Mouse (Mus musculus): ENCODE measurements around the gene Gldn.

Gldn gene

GRCm38 (mm10) chr9:54286331-54286987 lies at the start of gene Gldn:
Gldn (plus strand) TSS chr9:54286486.
- DNase-seq (ENCODE audit: low spot score in 2 of 2): no peak

GRCm38 (mm10) chr9:54244869-54245665 lies 41.2 kb upstream of the Gldn start:
- DNase-seq (ENCODE audit: low spot score in 2 of 2): no peak

- DNase-seq (ENCODE audit: low spot score in 2 of 2): no peak
Observed at GRCm38 (mm10) chr9:54264754-54265153, 21.5 kb upstream of the Gldn start.

GRCm38 (mm10) chr9:54268010-54268409 lies 18.3 kb upstream of the Gldn start, which contains the start of gene Cyp19a1:
Cyp19a1 (minus strand) TSS chr9:54268110.
- DNase-seq (ENCODE audit: low spot score in 2 of 2): no peak

GRCm38 (mm10) chr9:54269987-54270386 lies 16.3 kb upstream of the Gldn start:
- no peak for DNase-seq (ENCODE audit: low spot score in 2 of 2)

- DNase-seq (ENCODE audit: low spot score in 2 of 2): no peak
Observed at GRCm38 (mm10) chr9:54270889-54271288, 15.4 kb upstream of the Gldn start.

- DNase-seq (ENCODE audit: low spot score in 2 of 2): no peak
Observed at GRCm38 (mm10) chr9:54275283-54275682, 11.0 kb upstream of the Gldn start.

GRCm38 (mm10) chr9:54279046-54279589 lies 7.2 kb upstream of the Gldn start:
- DNase-seq (ENCODE audit: low spot score in 2 of 2): no peak

- DNase-seq (ENCODE audit: low spot score in 2 of 2): no peak
Observed at GRCm38 (mm10) chr9:54287804-54288203, 1.5 kb downstream of the Gldn start.

- no peak for DNase-seq (ENCODE audit: low spot score in 2 of 2)
Observed at GRCm38 (mm10) chr9:54299389-54299788, 13.1 kb downstream of the Gldn start.

- no peak for DNase-seq (ENCODE audit: low spot score in 2 of 2)
Observed at GRCm38 (mm10) chr9:54299792-54300191, 13.5 kb downstream of the Gldn start.

- no peak for DNase-seq (ENCODE audit: low spot score in 2 of 2)
Observed at GRCm38 (mm10) chr9:54301255-54301654, 15.0 kb downstream of the Gldn start.

- DNase-seq (ENCODE audit: low spot score in 2 of 2): no peak
Observed at GRCm38 (mm10) chr9:54308209-54308608, 21.9 kb downstream of the Gldn start.

GRCm38 (mm10) chr9:54308751-54309358 lies 22.6 kb downstream of the Gldn start:
- DNase-seq (ENCODE audit: low spot score in 2 of 2): no peak

GRCm38 (mm10) chr9:54316363-54316762 lies 30.1 kb downstream of the Gldn start:
- DNase-seq (ENCODE audit: low spot score in 2 of 2): no peak

GRCm38 (mm10) chr9:54323456-54323855 lies 37.2 kb downstream of the Gldn start:
- DNase-seq (ENCODE audit: low spot score in 2 of 2): no peak

- no peak for DNase-seq (ENCODE audit: low spot score in 2 of 2)
Observed at GRCm38 (mm10) chr9:54329201-54329600, 42.9 kb downstream of the Gldn start.

- DNase-seq (ENCODE audit: low spot score in 2 of 2): no peak
Observed at GRCm38 (mm10) chr9:54335582-54335981, 49.3 kb downstream of the Gldn start.

- no peak for DNase-seq (ENCODE audit: low spot score in 2 of 2)
Observed at GRCm38 (mm10) chr9:54336532-54337144, 50.4 kb downstream of the Gldn start.

GRCm38 (mm10) chr9:54342026-54342425 lies 55.7 kb downstream of the Gldn start:
- DNase-seq (ENCODE audit: low spot score in 2 of 2): no peak

- no peak for DNase-seq (ENCODE audit: low spot score in 2 of 2)
Observed at GRCm38 (mm10) chr9:54356756-54357155, 70.5 kb downstream of the Gldn start.
